Mouse (Mus musculus): ENCODE results near the gene Prdm1.

DNA sequence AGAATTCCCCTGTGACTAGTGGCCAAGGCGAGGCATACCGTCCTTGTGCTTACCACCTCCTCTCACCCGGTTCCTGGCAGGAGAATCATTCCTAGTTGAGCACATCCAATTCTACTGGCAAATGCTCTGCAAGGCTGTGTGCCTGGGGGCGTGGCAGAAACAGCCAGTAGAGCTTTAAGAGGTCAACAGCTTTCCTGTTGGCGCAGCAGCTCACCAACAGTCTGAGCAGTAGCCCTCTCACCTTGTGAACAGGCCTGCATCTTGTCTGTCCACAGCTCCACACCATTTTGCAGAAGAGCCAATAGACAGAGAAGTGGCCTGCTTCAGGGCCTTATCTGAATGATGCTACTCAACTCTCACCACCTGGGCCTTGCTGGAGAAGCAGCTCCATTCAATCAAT, 50.2 kb downstream of the Prdm1 start:
- TF ChIP-seq CTCF (IDR thresholded peaks at IDR 0.05; ENCODE audit: low read depth) (no peak), EP300 (IDR thresholded peaks at IDR 0.05; ENCODE audit: low read depth) (no peak)

All from liver, embryonic 14.5 days (tissue).